Mouse (Mus musculus): ENCODE data around the gene Fam162a. TPM values are rescaled to one million over a fixed set of nuclear protein-coding genes. Genes with fewer than 3 reads are reported as not detected.
"Not testable (repeated sequence)": the region's sequence is repeated elsewhere in the genome, so short reads cannot be mapped to it uniquely, and the experiment has no call there.

Gene Fam162a
- total RNA-seq (2021): 100 to 1,000 TPM; 165 to 228 TPM
- long read RNA-seq, experiment 1, transcript Fam162a-201 (5 exons, 718 nt): major isoform, 19 of 20 reads
- long read RNA-seq, experiment 1, partial matches to known transcripts: 1 of 20 reads
- long read RNA-seq, experiment 1, other reads (novel, unspliced or antisense): 0 of 20 reads
- long read RNA-seq, experiment 2, transcript Fam162a-201 (5 exons, 718 nt): major isoform, 184 of 198 reads
- long read RNA-seq, experiment 2, partial matches to known transcripts: 4 of 198 reads
- long read RNA-seq, experiment 2, other reads (novel, unspliced or antisense): 8 of 198 reads

DNA sequence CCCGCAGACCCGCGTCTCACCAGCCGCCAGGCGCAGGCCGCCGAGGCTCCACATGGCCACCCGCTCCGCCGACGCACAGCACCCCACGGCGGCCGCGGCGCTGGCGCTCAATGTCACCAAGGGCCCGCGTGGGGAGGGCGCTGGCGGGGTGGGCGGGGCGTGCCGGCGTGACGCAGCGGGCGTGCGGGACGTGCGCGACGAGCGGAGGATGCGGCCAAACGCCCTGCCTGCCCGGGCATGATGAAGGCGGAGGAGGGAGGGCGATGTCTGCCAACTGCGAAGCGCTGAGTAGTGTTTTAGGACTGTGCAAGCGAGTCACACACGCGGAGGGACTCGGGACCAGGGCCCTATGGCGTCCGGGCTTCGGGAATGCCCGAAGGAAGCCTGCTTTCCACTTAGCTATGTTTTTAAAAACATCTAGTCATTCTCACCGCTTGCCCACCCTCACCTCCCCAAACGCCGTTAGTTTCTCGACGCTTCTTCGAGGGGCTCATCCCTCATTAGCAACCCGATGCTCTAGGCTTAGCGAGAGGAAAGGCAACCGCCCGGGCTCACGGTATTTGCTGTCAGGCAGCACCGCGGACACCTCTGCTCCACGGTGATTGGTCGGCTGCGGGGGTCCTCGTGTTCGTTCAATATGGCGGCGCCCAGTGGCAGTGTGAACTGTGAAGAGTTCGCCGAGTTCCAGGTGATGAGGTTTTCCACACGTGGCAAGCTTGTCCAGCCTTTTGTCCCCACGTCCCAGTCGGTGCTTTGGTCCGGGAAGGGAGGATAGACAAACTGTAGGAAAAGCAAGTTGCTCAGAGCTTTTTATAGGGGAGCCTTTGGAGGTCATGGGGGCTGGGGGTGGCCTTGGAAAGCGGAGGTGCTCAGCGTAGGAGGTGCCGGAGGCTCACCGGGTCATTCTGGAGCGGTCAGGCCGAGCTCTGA, at the start of gene Fam162a, which contains the start of gene Ccdc58:
TSS of gene Fam162a (minus strand) at position 145 of the 930 bp plus-strand sequence.
TSS of gene Ccdc58 (plus strand) at position 236 of the 930 bp plus-strand sequence.
- DNase-seq (ENCODE audit: low spot score in 2 of 2): peak; percentile 92 to 93

DNA sequence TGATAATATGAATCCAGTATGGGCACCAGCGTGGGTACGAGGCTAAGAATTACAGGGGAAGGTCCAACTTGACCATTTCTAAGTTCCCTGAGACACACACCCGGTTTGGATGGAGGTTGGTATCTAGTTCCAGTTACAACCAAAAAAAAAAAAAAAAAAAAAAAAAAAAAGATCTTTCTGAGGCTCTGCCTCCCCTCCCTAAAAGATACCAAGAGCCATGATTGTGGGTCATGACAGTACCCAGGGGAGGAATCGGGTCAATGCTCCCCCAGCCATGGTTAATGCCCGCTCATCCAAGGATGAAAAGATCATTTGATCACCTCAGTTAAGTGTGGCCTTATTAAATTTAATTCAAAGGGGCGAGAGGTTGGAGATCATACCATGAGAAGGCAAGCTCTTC, 44.4 kb upstream of the Fam162a start:
- DNase-seq (ENCODE audit: low spot score in 2 of 2): not testable (repeated sequence)

DNA sequence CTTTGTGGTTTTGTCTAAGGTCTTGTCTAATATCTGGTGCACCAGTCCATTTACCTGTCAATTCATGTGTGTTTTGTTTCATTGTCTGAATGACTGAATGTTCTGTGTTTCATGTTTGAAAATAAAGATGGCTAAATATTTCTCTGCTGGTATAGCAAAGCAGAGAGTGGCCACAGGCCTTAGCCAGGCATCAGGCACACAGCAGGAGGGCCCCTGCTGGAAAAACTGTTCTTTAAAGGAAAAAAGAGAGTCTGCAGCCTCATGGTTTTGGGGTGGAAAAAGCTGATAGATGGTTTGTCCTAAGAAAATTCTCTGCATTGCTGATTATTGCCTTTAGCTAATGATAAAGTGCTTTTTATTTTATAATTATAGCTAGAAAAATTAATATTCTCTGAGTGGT, 40.1 kb upstream of the Fam162a start:
- not testable (repeated sequence) for DNase-seq (ENCODE audit: low spot score in 2 of 2)

DNA sequence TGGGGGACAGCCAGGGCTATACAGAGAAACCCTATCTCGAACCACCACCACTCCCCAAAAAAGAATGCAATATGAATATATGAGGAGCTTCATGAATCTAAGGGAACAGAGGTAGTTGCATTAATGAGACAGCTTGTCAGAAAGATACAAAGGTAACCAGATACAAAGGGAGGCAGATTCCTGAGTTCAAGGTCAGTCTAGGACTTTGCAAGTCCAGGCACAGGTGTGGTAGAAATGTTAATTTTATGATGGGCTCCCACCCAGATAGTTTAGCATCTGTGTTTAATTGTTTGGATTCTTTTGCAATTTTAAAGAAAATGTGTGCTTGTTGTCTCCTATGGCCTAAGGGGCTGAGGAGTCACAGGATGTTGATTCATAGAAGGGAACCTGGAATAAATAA, 30.8 kb upstream of the Fam162a start:
- no peak for DNase-seq (ENCODE audit: low spot score in 2 of 2)

DNA sequence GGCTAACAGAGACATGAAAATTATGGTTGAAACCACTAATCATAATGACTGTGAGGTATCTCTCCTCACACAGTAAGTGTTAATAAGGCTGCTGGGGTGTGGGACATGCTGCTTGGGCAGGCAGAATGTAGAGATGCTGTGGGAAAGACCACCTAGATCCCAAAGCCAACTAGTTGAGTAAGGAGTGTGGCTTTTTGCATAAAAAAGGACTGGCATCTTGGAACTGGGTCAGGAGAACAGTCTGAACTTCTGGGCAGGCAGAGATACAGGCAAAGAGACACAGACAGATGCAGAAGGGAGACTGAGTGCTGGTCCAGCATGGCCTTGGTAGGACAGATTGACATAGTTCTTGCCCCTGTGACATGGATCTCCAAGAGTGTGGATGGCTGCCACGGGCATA, 30.1 kb upstream of the Fam162a start:
- no peak for DNase-seq (ENCODE audit: low spot score in 2 of 2)

DNA sequence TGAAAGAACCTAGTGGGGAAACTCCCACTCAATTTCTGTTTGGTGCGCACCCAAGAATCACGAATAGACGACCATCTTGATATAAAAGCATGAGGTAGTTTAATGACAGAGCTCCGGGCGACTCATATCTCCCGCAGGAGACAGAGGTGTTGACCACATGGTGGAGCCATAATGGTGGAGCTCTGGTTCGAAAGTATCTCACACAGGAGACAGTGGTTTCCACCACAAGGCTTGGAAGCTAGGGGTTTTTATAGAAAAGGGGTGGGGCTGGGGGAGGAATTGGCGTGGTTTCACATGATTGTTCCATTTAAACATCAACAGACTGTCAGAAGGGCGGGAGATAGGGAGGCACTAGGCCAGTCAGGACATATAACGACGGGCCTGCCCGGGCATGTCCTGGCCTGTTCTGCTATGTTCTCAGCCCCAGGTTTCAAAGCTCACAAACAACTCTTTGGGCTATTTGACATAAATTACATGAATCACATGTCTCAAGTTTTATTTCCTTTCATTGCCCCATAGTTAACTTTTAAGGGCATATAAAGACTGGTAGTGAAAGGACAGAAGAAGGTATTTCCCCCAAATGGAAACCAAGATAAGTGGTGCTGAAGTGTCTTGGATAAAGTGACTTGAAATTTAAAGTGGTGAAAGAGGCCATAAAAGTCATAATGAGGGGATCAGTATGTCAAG, 26.6 kb upstream of the Fam162a start:
- DNase-seq (ENCODE audit: low spot score in 2 of 2): not testable (repeated sequence)

DNA sequence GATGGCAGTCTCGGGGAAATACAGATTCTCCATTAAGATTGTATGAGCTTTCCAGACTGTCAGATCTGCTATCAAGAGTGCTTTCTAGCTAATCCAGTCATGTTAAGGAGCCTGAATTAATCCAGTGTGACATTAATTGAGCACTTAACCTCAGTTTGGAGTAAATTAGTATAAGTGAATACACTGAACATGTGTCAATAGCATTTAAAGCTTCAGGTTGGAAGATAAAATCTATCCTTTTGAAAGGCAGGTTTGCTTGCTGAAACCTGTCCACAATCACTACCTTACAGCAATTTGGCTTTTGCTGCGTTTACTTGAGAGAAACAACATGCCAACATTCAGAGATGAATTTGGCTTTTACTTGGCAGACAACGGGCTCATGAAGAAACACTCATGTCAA, 22.7 kb upstream of the Fam162a start:
- no peak for DNase-seq (ENCODE audit: low spot score in 2 of 2)

DNA sequence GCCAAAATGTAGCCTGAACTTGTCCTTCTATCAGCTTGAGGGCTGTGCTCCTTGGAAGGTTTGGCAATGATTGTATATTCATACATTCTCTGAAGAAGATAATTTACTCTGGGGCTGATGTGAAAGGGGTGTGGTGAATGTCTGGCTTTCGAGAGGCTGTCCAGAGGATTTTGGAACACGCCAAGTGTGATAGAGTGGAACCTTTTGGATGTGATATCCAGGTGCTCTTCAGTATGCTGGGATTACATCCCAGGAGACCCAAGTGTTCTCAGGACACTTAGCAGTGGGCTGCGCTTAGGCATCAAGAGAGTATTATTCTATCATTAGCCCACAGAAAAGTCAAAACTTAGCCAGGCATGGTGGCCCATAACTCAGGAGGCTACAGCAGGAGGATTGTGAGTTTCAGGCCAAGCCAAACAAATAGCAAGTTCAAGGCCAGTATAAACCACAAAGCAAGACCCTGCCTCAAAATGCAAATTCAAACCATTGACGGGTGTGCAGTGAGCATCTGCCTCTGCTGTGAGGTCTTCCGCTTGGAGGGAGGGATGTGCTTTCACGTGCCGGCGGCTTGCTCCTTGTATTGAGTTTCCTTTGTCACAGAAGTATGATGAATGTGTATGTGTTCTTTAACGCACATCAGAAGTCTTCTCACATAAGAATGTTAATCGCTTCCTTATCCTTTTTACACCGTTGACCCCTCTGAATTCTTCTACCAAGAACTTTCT, 19.6 kb upstream of the Fam162a start:
- DNase-seq (ENCODE audit: low spot score in 2 of 2): no peak

DNA sequence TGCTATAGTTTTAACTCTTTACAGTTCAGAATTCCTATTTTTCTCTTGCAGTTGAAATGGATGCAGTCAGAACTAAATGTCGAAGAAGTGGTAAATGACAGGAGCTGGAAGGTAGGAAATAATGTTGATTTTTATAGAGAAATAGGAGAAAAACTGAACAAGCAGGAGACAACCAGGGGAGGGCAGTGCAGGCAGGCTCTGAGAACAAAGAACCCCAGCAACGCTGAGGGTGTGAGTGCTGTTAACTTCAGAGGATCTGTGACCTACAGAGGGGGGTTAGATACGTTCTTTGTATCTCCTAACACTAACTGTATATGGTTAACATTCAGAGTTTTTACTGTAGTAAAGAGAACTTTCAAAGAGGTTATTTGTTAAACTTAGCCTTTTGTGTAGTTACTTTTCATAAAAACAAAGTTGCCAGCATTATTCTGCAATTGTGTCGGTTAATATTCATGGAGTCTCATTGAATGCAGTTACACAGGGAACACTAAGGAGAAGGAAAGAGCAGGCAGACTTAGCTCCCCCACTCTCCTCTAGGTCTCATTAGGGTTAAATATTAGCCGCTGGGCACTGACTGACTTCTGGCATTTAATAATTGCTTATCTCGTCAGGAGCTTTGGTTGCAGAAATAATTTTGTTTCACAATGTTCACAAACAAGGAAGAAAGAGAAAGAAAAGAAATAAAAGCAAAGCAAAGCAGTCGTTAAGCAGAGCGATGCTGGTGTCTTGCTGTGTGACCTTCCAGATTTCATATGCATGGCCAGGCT, 18.6 kb upstream of the Fam162a start:
- no peak for DNase-seq (ENCODE audit: low spot score in 2 of 2)

DNA sequence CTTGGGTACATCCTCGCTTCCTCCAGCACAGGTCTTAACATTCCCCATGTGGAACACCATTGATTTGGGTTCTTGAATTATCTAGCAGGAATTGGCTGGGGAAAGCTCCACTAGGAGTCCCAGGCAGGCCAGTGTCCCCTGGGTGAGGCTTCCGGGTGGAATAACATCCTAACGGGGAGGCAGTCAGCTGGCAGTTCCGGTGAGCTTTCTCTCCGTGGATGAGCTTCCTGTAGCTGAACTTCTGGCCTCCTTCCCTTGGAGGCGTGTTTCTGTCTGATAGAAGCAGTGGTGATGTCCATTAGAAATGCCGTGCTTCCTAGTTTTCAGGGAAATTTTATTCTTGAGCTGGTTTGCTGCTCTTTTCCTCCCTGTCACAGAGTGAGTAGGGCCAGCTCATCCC, 17.7 kb upstream of the Fam162a start:
- no peak for DNase-seq (ENCODE audit: low spot score in 2 of 2)

DNA sequence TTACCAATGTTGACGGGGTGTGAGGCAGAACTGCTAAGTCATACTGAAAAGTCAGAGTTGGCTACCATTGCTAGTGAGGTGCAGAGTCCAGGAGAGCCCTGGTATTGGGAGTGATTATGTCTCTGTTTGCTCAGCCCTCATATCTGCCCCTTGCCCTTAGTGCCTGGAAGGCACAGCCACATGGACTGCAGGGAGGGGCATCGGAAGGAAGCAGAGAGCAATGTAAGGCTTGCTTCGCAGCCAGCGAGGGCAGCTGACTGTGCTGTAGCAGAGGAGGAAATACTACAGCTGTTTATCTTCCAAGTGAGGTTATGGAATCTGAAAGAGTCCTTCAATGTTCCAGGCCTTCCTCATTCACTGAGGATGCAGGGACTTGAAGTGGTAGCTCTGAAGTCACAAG, 16.5 kb upstream of the Fam162a start:
- no peak for DNase-seq (ENCODE audit: low spot score in 2 of 2)

DNA sequence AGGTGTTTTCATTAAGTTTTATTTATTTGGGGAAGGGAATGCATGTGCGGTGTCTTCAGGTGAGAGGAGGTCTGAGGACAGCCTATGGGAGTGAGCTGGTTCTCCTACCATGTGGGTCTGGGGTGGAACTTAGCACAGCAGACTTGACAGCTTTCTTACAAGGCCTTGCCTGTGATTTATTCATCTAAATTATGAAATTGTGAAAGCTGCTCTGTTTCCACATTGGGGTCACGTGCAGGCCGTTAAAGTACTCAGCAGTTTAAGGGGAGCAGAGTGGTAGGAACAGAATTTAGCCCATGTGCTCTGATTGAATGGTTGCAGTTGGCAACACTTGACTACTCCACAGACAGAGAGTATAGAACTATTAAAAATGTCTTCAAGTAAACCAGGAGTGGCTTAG, 8.5 kb upstream of the Fam162a start:
- no peak for DNase-seq (ENCODE audit: low spot score in 2 of 2)

DNA sequence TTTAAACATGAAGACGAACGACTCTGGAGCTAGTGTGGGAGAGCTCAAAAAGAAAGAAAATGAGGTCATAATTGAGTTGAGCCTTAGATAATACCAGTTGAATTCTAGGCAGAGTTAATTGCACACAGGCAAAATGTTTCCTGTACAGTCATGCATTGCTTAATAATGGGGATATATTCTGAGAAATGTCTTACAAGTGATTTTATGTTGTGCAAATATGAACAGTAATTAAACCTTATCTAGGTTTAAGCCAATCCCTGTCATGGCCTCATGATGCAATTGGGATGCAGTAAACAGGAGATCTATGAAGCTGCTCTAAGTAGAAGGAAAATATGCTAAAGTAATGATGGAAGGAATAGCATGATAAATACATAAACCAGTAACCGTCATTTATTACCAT, 3.4 kb upstream of the Fam162a start:
- no peak for DNase-seq (ENCODE audit: low spot score in 2 of 2)

DNA sequence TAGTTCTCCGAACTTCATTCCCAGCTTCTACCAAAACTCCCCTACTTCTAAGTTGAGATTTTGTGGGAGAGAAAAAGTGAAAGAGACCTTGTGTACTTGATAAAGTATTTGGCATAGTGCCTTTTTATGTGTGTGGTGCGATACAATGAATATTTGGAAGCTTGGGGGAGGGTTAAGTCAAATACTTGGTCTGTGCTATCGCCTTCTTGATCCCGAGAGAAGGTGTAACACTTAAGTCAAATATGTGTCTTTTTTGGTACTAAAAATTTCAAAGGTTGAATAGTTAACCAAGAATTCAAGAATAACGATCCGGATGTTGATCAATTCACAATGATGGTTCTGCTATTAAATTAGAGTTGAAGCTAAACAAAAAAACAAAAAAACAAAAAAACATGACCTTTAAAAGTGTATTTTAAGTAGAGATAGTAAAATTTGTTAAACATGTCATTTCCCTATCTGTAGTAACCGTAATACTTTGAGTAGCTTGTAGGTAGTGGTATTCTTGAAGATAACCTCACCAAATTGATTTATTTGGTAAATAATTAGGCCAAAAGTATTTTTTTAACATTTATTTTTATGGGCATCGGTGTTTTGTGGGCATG, 1.1 kb upstream of the Fam162a start:
- DNase-seq (ENCODE audit: low spot score in 2 of 2): no peak

DNA sequence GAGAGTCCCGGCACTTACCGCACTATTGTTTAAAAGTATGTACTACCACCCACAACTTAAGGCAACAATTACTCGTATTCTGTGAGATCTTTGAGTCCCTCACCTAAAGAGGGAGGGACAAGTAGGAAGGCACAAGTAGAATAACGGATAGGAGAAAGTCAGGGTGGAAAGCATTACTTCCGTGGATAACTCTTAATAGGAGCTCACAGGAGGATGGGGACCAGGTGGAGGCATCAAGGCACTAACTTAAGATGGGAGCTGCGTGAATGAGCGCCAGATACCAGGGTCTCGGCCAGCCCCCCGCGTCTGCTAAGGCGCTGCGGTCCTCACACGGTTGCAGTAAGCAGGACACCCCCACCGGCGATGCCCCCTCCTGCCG, 334 bp downstream of the Fam162a start:
- no peak for DNase-seq (ENCODE audit: low spot score in 2 of 2)

DNA sequence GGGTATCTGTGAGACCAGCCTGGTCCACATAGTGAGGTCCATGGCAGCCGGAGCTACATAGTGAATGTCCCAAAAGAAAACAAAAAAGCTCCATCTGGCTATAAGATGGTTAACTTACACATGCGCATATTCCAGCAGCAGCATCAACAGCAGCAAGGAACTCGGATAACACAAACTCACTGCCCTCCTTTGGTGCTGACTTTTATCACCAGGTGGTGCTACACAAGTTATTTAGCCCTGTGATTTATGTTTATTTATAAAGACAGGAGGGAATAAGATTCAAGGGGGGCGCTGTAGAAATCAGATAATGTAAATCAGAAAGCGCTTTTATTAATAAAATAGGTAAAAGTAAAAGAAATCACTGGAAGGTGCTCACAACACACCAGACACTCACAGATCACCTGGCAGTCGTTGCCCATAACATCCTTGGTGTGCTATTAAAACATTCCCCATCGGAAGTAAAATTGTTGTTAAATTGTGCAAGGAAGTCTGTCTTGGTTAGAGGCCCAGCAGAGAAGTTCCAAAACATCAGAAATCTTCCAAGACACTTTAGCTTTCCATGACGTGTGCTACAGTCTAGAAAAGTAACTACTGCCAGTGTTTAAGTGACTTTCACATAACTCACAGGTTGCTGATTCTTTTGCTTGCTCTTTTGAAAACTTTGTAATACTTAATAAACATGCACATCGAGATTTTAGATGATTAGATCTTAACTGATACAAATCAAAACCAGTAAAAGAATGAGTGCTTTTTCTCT, 1.4 kb downstream of the Fam162a start:
- no peak for DNase-seq (ENCODE audit: low spot score in 2 of 2)

DNA sequence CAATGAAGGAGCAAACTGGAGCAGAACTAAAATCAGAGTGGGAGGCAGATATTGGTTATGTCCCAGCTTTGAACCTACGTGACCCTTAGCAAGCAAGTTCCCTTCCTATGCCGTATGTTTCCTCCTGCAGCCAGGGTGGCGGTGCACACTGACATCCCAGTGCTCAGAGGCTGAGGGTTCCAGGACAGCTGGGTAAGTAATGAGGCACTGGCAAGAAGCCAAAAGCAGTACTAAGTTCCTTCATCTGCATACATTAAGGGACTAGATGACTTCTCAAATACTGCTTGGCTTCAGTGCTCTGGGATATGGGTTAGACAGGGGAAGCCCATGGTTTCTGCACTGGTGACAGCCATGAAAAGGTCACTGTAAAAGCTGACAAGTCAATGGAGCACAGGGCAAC, 3.0 kb downstream of the Fam162a start:
- no peak for DNase-seq (ENCODE audit: low spot score in 2 of 2)

DNA sequence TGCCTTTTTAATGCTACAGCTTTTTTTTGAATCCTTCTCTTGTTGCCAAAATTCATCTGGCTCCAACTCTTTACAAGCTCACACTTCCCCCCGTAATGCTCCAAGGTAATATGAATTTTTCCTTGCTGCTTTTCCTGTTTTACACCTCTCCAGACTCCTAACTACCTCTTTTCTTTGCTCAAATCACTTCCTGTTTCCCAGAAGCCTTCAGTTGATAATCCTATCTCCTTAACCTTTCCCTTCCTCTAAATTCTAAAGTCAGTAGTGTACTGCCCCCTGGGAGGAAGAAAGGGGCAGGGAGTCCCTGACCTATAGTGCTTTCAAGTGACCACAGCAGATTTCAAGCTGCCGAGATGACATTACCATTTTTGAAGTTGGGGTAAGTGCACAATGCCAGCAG, 3.7 kb downstream of the Fam162a start:
- no peak for DNase-seq (ENCODE audit: low spot score in 2 of 2)

DNA sequence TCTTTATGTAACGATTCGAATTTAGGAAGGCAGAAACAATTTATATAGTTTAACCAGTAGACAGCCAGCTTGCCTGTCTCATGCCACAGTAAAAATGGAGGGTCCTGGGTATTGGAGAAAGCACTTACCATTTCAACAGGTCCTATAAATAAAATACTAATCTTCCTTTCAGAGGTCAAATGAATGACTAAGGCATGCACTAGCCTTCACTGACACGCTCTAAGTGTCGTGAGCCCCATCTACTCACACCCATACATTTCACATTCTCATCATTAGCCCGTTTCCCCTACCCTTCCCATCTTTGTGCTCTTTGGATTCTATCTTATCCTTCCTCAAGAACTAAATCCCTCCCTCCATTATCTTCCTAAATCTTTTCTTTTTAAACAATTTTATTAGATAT, 6.5 kb downstream of the Fam162a start:
- DNase-seq (ENCODE audit: low spot score in 2 of 2): no peak
